Mouse (Mus musculus) megakaryocyte progenitor cell, adult 5-6 weeks (primary cell): ENCODE data around the gene Olfr457. TPM values are rescaled to one million over a fixed set of nuclear protein-coding genes. Genes with fewer than 3 reads are reported as not detected.

ENCODE experiments used
- total RNA-seq, 2 experiments: library from RNA; stranded (forward) in 1 of 2; stranded (reverse) in 1 of 2; fragments of 157-497, 149-512 nt in 1 of 2; fragments of 200-1000 nt in 1 of 2; gene quantifications; 2 replicates each; pipeline versions ENCODE4 v1.2.3 to v1.2.4; 2015 to 2017

Gene Olfr457
- total RNA-seq, 2 experiments from 2014 or later = not detected

Other genes with a start within 250 kb of the Olfr457 start
- 14.8 and 15.8 TPM in 2 replicates for gene Gstk1, start 230.4 kb downstream of the Olfr457 start, total RNA-seq (2015)
- gene Gstk1, start 230.4 kb downstream of the Olfr457 start, total RNA-seq (2017) = 4.0 and 5.3 TPM in 2 replicates
- not detected in 2 replicates for gene Tmem139, start 214.4 kb downstream of the Olfr457 start, total RNA-seq (2015)
- not detected in 2 replicates for gene Tmem139, start 214.4 kb downstream of the Olfr457 start, total RNA-seq (2017)
- 68.5 and 72.1 TPM in 2 replicates for gene Casp2, start 211.3 kb downstream of the Olfr457 start, total RNA-seq (2015)
- 54.7 and 58.5 TPM in 2 replicates for gene Casp2, start 211.3 kb downstream of the Olfr457 start, total RNA-seq (2017)
- 0.12 TPM in 1 of 2 replicates, not detected in the other for gene Clcn1, start 189.7 kb downstream of the Olfr457 start, total RNA-seq (2015)
- not detected in 2 replicates for gene Clcn1, start 189.7 kb downstream of the Olfr457 start, total RNA-seq (2017)
- gene Fam131b, start 151.7 kb downstream of the Olfr457 start, total RNA-seq (2015) = not detected in 2 replicates
- gene Fam131b, start 151.7 kb downstream of the Olfr457 start, total RNA-seq (2017) = not detected in 2 replicates
- gene Zyx, start 126.7 kb downstream of the Olfr457 start, total RNA-seq (2015) = 75.9 and 83.2 TPM in 2 replicates
- 18.1 and 22.2 TPM in 2 replicates for gene Zyx, start 126.7 kb downstream of the Olfr457 start, total RNA-seq (2017)
- 0.07 TPM in 1 of 2 replicates, not detected in the other for gene Epha1, start 103.1 kb downstream of the Olfr457 start, total RNA-seq (2015)
- gene Epha1, start 103.1 kb downstream of the Olfr457 start, total RNA-seq (2017) = not detected in 2 replicates
- not detected in 2 replicates for gene Tas2r143, start 76.1 kb downstream of the Olfr457 start, total RNA-seq (2015)
- gene Tas2r143, start 76.1 kb downstream of the Olfr457 start, total RNA-seq (2017) = 1.1 TPM in 1 of 2 replicates, not detected in the other
- not detected in 2 replicates for gene Tas2r135, start 70.9 kb downstream of the Olfr457 start, total RNA-seq (2015)
- not detected in 2 replicates for gene Tas2r135, start 70.9 kb downstream of the Olfr457 start, total RNA-seq (2017)
- gene Tas2r126, start 41.8 kb downstream of the Olfr457 start, total RNA-seq (2015) = not detected in 2 replicates
- gene Tas2r126, start 41.8 kb downstream of the Olfr457 start, total RNA-seq (2017) = not detected in 2 replicates
- not detected in 2 replicates for gene Olfr458, start 11.1 kb downstream of the Olfr457 start, total RNA-seq (2015)
- not detected in 2 replicates for gene Olfr458, start 11.1 kb downstream of the Olfr457 start, total RNA-seq (2017)
- gene Olfr456, start 10.9 kb upstream of the Olfr457 start, total RNA-seq (2015) = not detected in 2 replicates
- gene Olfr456, start 10.9 kb upstream of the Olfr457 start, total RNA-seq (2017) = not detected in 2 replicates
- not detected in 2 replicates for gene Olfr455, start 71.3 kb upstream of the Olfr457 start, total RNA-seq (2015)
- gene Olfr455, start 71.3 kb upstream of the Olfr457 start, total RNA-seq (2017) = not detected in 2 replicates
- gene Tcaf3, start 121.4 kb upstream of the Olfr457 start, total RNA-seq (2015) = not detected in 2 replicates
- not detected in 2 replicates for gene Tcaf3, start 121.4 kb upstream of the Olfr457 start, total RNA-seq (2017)
- 0.15 TPM in 1 of 2 replicates, not detected in the other for gene Tcaf2, start 168.9 kb upstream of the Olfr457 start, total RNA-seq (2015)
- 0.08 TPM in 1 of 2 replicates, not detected in the other for gene Tcaf2, start 168.9 kb upstream of the Olfr457 start, total RNA-seq (2017)
- gene Tcaf1, start 233.8 kb upstream of the Olfr457 start, total RNA-seq (2015) = 0.05 and 0.37 TPM in 2 replicates
- 0.27 and 1.4 TPM in 2 replicates for gene Tcaf1, start 233.8 kb upstream of the Olfr457 start, total RNA-seq (2017)